Mouse (Mus musculus): ENCODE measurements around the gene Foxn2.

GRCm38 (mm10) chr17:88484539-88484938 lies 44.0 kb downstream of the Foxn2 start:
- TF ChIP-seq ZNF384 (IDR thresholded peaks at IDR 0.05; ENCODE audit: low read depth, low read length), result no peak
- no peak for TF ChIP-seq MAFK (IDR thresholded peaks at IDR 0.05; ENCODE audit: insufficient read depth, low read depth, low read length)

Measured in ES-E14 (cell line).